12 mouse cellular contexts compared by ENCODE assay signal in the genomic region with DNA sequence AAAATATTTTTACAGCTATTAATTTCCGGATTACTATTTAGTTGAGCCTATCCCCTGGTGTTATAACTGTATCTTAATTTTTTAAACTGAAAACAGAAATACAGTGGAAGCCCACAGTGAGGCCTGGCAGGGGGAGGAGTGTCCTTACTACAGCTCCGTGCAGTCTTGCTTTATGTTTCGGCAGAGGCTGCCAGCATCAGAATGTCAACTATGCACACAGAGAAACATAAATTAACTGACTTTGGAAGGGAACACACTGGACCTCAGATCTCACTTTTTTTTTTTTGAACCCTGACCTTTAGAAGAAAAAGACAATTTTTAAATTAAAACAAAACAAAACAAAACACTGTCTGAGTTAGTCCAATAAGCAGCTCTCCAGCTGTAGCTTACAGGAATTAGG.
DNase-seq lines count a peak whose midpoint lies in the region; ATAC-seq and TF ChIP-seq lines count a peak whose summit lies in the region.
"Had no signal": no experiment of that assay in that cellular context is flagged by ENCODE, and none has a peak within 500 bp of the region (broad histone marks: within the 10 kb centered on the region; RNA-seq: fewer than 3 reads in every experiment).

No protein-coding gene starts in this region.

- WGBS in forebrain, embryonic 14.5 days = 44% methylated on average over 3 of the region's 3 CpGs
- WGBS in forebrain, embryonic 13.5 days = 38% methylated on average over 3 of the region's 3 CpGs
- WGBS in kidney, embryonic 16.5 days = 29% methylated on average over 3 of the region's 3 CpGs
- WGBS in kidney, embryonic 14.5 days = 30% methylated on average over 3 of the region's 3 CpGs
- 19% methylated on average over 3 of the region's 3 CpGs for WGBS in embryonic facial prominence, embryonic 15.5 days

- DNase-seq in forebrain, embryonic 14.5 days (ENCODE audit: low spot score) = no peak
- no peak for DNase-seq in MEL (ENCODE audit: low read depth, low spot score)
- DNase-seq in thymus, postnatal 25 days = no peak
- no peak for DNase-seq in right cerebral cortex, postnatal 4 days
- DNase-seq: cerebellum, adult 8-10 months; right cerebral cortex, postnatal 14 days; thymus, adult 2 months had no signal

- H3K79me2 ChIP-seq in MEL (ENCODE audit: control insufficient read depth, insufficient read depth, low read length, poor library complexity) = peaks cover 24% of the 10 kb centered on the region

- H3K4me3 ChIP-seq in forebrain, embryonic 14.5 days (ENCODE audit: low read depth, low read length) = no peak overlapping the region
- no peak overlapping the region for H3K4me3 ChIP-seq in forebrain, embryonic 13.5 days
- no peak overlapping the region for H3K4me3 ChIP-seq in kidney, embryonic 16.5 days (ENCODE audit: low read length)
- no peak overlapping the region for H3K4me3 ChIP-seq in kidney, embryonic 14.5 days (ENCODE audit: low read length)
- H3K4me3 ChIP-seq in MEL (ENCODE audit: control insufficient read depth in 1 of 2, insufficient read depth in 1 of 2, low read depth in 2 of 2, low read length in 2 of 2) = no peak overlapping the region
- no peak overlapping the region for H3K4me3 ChIP-seq in embryonic facial prominence, embryonic 15.5 days (replicated peaks)
- H3K4me3 ChIP-seq: neural tube, embryonic 13.5 days had no signal

- no peak for TF ChIP-seq CTCF in MEL (IDR thresholded peaks at IDR 0.05 in 2 of 3, conservative IDR thresholded peaks at IDR 0.05 in 1 of 3; ENCODE audit: control insufficient read depth in 1 of 3, insufficient read depth in 1 of 3, low read depth in 2 of 3, low read length in 3 of 3, poor library complexity in 1 of 3, severe bottlenecking in 1 of 3)

- H3K9me3 ChIP-seq in forebrain, embryonic 14.5 days (replicated peaks; ENCODE audit: control insufficient read depth, low read length) = no peaks in the 10 kb centered on the region
- no peaks in the 10 kb centered on the region for H3K9me3 ChIP-seq in forebrain, embryonic 13.5 days (replicated peaks)
- no peaks in the 10 kb centered on the region for H3K9me3 ChIP-seq in kidney, embryonic 16.5 days (ENCODE audit: low read length)
- no peaks in the 10 kb centered on the region for H3K9me3 ChIP-seq in kidney, embryonic 14.5 days (ENCODE audit: control insufficient read depth, low read length)
- no peaks in the 10 kb centered on the region for H3K9me3 ChIP-seq in MEL (replicated peaks; ENCODE audit: insufficient read depth, low read length)
- no peaks in the 10 kb centered on the region for H3K9me3 ChIP-seq in embryonic facial prominence, embryonic 15.5 days (replicated peaks)
- H3K9me3 ChIP-seq: neural tube, embryonic 13.5 days had no signal

- no peak for TF ChIP-seq POLR2A in MEL (IDR thresholded peaks at IDR 0.05; ENCODE audit: control insufficient read depth in 1 of 2, insufficient read depth in 1 of 2, low read depth in 1 of 2, low read length in 2 of 2, poor library complexity in 1 of 2)

- H3K4me2 ChIP-seq in forebrain, embryonic 14.5 days (ENCODE audit: low read length) = no peak overlapping the region
- no peak overlapping the region for H3K4me2 ChIP-seq in forebrain, embryonic 13.5 days
- H3K4me2 ChIP-seq in kidney, embryonic 16.5 days (replicated peaks; ENCODE audit: low read depth, low read length) = no peak overlapping the region
- no peak overlapping the region for H3K4me2 ChIP-seq in kidney, embryonic 14.5 days (replicated peaks; ENCODE audit: low read depth, low read length)
- H3K4me2 ChIP-seq in embryonic facial prominence, embryonic 15.5 days (replicated peaks) = no peak overlapping the region
- H3K4me2 ChIP-seq: neural tube, embryonic 13.5 days had no signal

- TF ChIP-seq RAD21 in MEL (IDR thresholded peaks at IDR 0.05; ENCODE audit: low read depth, low read length) = no peak

- no peaks in the 10 kb centered on the region for H3K27me3 ChIP-seq in forebrain, embryonic 14.5 days (replicated peaks; ENCODE audit: control insufficient read depth, insufficient read depth, low read length)
- H3K27me3 ChIP-seq in forebrain, embryonic 13.5 days = no peaks in the 10 kb centered on the region
- no peaks in the 10 kb centered on the region for H3K27me3 ChIP-seq in kidney, embryonic 16.5 days (ENCODE audit: insufficient read depth, low read length)
- no peaks in the 10 kb centered on the region for H3K27me3 ChIP-seq in kidney, embryonic 14.5 days (ENCODE audit: control insufficient read depth, insufficient read depth, low read length)
- H3K27me3 ChIP-seq in MEL (ENCODE audit: control insufficient read depth in 1 of 2, insufficient read depth in 2 of 2, low read length in 2 of 2) = no peaks in the 10 kb centered on the region
- H3K27me3 ChIP-seq in embryonic facial prominence, embryonic 15.5 days = no peaks in the 10 kb centered on the region
- H3K27me3 ChIP-seq: neural tube, embryonic 13.5 days had no signal

- peaks cover 24% of the 10 kb centered on the region for H3K4me1 ChIP-seq in forebrain, embryonic 14.5 days (ENCODE audit: control insufficient read depth, insufficient read depth, low read length)
- peaks cover 44% of the 10 kb centered on the region for H3K4me1 ChIP-seq in forebrain, embryonic 13.5 days
- H3K4me1 ChIP-seq in kidney, embryonic 16.5 days (ENCODE audit: insufficient read depth, low read length) = peaks cover 48% of the 10 kb centered on the region
- peaks cover 25% of the 10 kb centered on the region; the same call in 1 of the 2 replicates for H3K4me1 ChIP-seq in kidney, embryonic 14.5 days (ENCODE audit: control insufficient read depth, insufficient read depth, low read length)
- H3K4me1 ChIP-seq in MEL (ENCODE audit: control insufficient read depth in 1 of 2, insufficient read depth in 2 of 2, low read length in 2 of 2) = peaks cover 74 to 82% of the 10 kb centered on the region in 2 experiments
- peaks cover 29% of the 10 kb centered on the region for H3K4me1 ChIP-seq in embryonic facial prominence, embryonic 15.5 days

- ATAC-seq in forebrain, embryonic 14.5 days = peak; percentile 29; the same call in 1 of the 2 replicates
- no peak for ATAC-seq in forebrain, embryonic 13.5 days
- peak; percentile 57; the same call in 1 of the 2 replicates for ATAC-seq in kidney, embryonic 16.5 days (ENCODE audit: low FRiP score, low TSS enrichment)
- ATAC-seq in kidney, embryonic 14.5 days (ENCODE audit: low FRiP score, low TSS enrichment) = no peak
- no peak for ATAC-seq in embryonic facial prominence, embryonic 15.5 days (ENCODE audit: insufficient number of reproducible peaks, low FRiP score, low TSS enrichment, low read depth)

- H3K27ac ChIP-seq in forebrain, embryonic 14.5 days (ENCODE audit: low read depth, low read length) = no peak overlapping the region
- no peak overlapping the region for H3K27ac ChIP-seq in forebrain, embryonic 13.5 days
- H3K27ac ChIP-seq in kidney, embryonic 16.5 days (ENCODE audit: low read length) = peak overlapping the region; percentile 74; the same call in 1 of the 2 replicates
- H3K27ac ChIP-seq in kidney, embryonic 14.5 days (ENCODE audit: low read depth, low read length) = no peak overlapping the region
- H3K27ac ChIP-seq in MEL (ENCODE audit: control insufficient read depth, low read depth, low read length) = peak overlapping the region; percentile 96; the same call in 1 of the 2 replicates
- H3K27ac ChIP-seq in embryonic facial prominence, embryonic 15.5 days (replicated peaks) = peak overlapping the region; percentile 65; the same call in 1 of the 2 replicates

- TF ChIP-seq EP300 in MEL (IDR thresholded peaks at IDR 0.05; ENCODE audit: low read depth in 1 of 2, low read length in 2 of 2) = no peak

- H3K36me3 ChIP-seq in forebrain, embryonic 14.5 days (ENCODE audit: control insufficient read depth, insufficient read depth, low read length) = no peaks in the 10 kb centered on the region
- H3K36me3 ChIP-seq in forebrain, embryonic 13.5 days (ENCODE audit: poor library complexity, severe bottlenecking) = no peaks in the 10 kb centered on the region
- H3K36me3 ChIP-seq in kidney, embryonic 16.5 days (ENCODE audit: insufficient read depth, low read length) = no peaks in the 10 kb centered on the region
- H3K36me3 ChIP-seq in kidney, embryonic 14.5 days (ENCODE audit: control insufficient read depth, insufficient read depth, low read length) = no peaks in the 10 kb centered on the region
- peaks cover 0 to 92% of the 10 kb centered on the region in 2 experiments; a peak in 3 of 4 replicates for H3K36me3 ChIP-seq in MEL (ENCODE audit: control insufficient read depth in 1 of 2, insufficient read depth in 2 of 2, low read length in 2 of 2)
- H3K36me3 ChIP-seq in embryonic facial prominence, embryonic 15.5 days = no peaks in the 10 kb centered on the region
- H3K36me3 ChIP-seq: neural tube, embryonic 13.5 days had no signal

- H3K9ac ChIP-seq in forebrain, embryonic 14.5 days (ENCODE audit: low read length) = no peak overlapping the region
- no peak overlapping the region for H3K9ac ChIP-seq in forebrain, embryonic 13.5 days
- no peak overlapping the region for H3K9ac ChIP-seq in kidney, embryonic 16.5 days (replicated peaks; ENCODE audit: low read length)
- H3K9ac ChIP-seq in kidney, embryonic 14.5 days (ENCODE audit: low read depth, low read length) = no peak overlapping the region
- H3K9ac ChIP-seq in MEL (ENCODE audit: control insufficient read depth, low read depth, low read length, poor library complexity, severe bottlenecking) = no peak overlapping the region
- no peak overlapping the region for H3K9ac ChIP-seq in embryonic facial prominence, embryonic 15.5 days
- H3K9ac ChIP-seq: neural tube, embryonic 13.5 days had no signal

TF ChIP-seq in MEL, 35 proteins besides CTCF, POLR2A, EP300 and RAD21 (continues in another document):
- no peak for TF ChIP-seq NELFE (IDR thresholded peaks at IDR 0.05; ENCODE audit: low read depth, low read length)
- no peak for TF ChIP-seq SIN3A (IDR thresholded peaks at IDR 0.05; ENCODE audit: low read length)
- TF ChIP-seq MYC (IDR thresholded peaks at IDR 0.05; ENCODE audit: low read depth, low read length) = no peak
- no peak for TF ChIP-seq ELF1 (IDR thresholded peaks at IDR 0.05; ENCODE audit: low read depth, low read length)
- TF ChIP-seq ETS1 (IDR thresholded peaks at IDR 0.05; ENCODE audit: low read depth, low read length) = no peak
- no peak for TF ChIP-seq POLR2AphosphoS5 (IDR thresholded peaks at IDR 0.05; ENCODE audit: borderline replicate concordance, low read depth, low read length)
- no peak for TF ChIP-seq USF1 (IDR thresholded peaks at IDR 0.05; ENCODE audit: low read depth, low read length)
- TF ChIP-seq TAL1 (IDR thresholded peaks at IDR 0.05; ENCODE audit: low read length) = no peak
- no peak for TF ChIP-seq TBP (IDR thresholded peaks at IDR 0.05; ENCODE audit: low read depth, low read length)
- TF ChIP-seq SMC3 (IDR thresholded peaks at IDR 0.05; ENCODE audit: low read depth, low read length) = no peak
- TF ChIP-seq MXI1 (IDR thresholded peaks at IDR 0.05; ENCODE audit: low read depth, low read length) = no peak
- TF ChIP-seq CHD1 (IDR thresholded peaks at IDR 0.05; ENCODE audit: low read depth, low read length) = no peak
- TF ChIP-seq HCFC1 (IDR thresholded peaks at IDR 0.05; ENCODE audit: low read depth, low read length) = no peak
- TF ChIP-seq GABPA (IDR thresholded peaks at IDR 0.05; ENCODE audit: low read depth, low read length) = no peak
- TF ChIP-seq ZKSCAN1 (IDR thresholded peaks at IDR 0.05; ENCODE audit: low read depth, low read length) = no peak
- no peak for TF ChIP-seq POLR2AphosphoS2 (IDR thresholded peaks at IDR 0.05; ENCODE audit: low read length)

Comparison
In these comparisons a context has a peak if more than half of its experiments do, and no peak if none do; other contexts are left out.
1. ATAC-seq: peak in forebrain, embryonic 14.5 days (single experiment) and kidney, embryonic 16.5 days (single experiment); none in forebrain, embryonic 13.5 days (single experiment), kidney, embryonic 14.5 days (single experiment) and embryonic facial prominence, embryonic 15.5 days (single experiment).
2. H3K27ac ChIP-seq: peak in kidney, embryonic 16.5 days (single experiment), MEL (single experiment) and embryonic facial prominence, embryonic 15.5 days (single experiment); none in forebrain, embryonic 14.5 days (single experiment), forebrain, embryonic 13.5 days (single experiment) and kidney, embryonic 14.5 days (single experiment).